Mouse (Mus musculus): ENCODE results near the gene Il34. TPM values are rescaled to one million over a fixed set of nuclear protein-coding genes. Genes with fewer than 3 reads are reported as not detected.
A peak's percentile ranks its signal among the peaks of the same experiment; 100 is the strongest.
"Not testable (repeated sequence)": the region's sequence is repeated elsewhere in the genome, so short reads cannot be mapped to it uniquely, and the experiment has no call there.

The Il34 gene
- total RNA-seq, 1 experiment from 2014 or later: not detected

GRCm38 (mm10) chr8:110786501-110786900 lies 19.2 kb downstream of the Il34 start:
- ATAC-seq (replicated peaks; ENCODE audit: low read depth, poor library complexity, severe bottlenecking): not testable (repeated sequence)

- ATAC-seq (replicated peaks; ENCODE audit: low read depth, poor library complexity, severe bottlenecking): no peak
Measured at GRCm38 (mm10) chr8:110785366-110785765, 20.4 kb downstream of the Il34 start.

GRCm38 (mm10) chr8:110779924-110780718 lies 25.6 kb downstream of the Il34 start:
- ATAC-seq (replicated peaks; ENCODE audit: low read depth, poor library complexity, severe bottlenecking): no peak

GRCm38 (mm10) chr8:110776335-110776734 lies 29.4 kb downstream of the Il34 start:
- ATAC-seq (replicated peaks; ENCODE audit: low read depth, poor library complexity, severe bottlenecking): no peak

- ATAC-seq (replicated peaks; ENCODE audit: low read depth, poor library complexity, severe bottlenecking): no peak
Measured at GRCm38 (mm10) chr8:110775721-110776120, 30.0 kb downstream of the Il34 start.

- ATAC-seq (replicated peaks; ENCODE audit: low read depth, poor library complexity, severe bottlenecking): no peak
Measured at GRCm38 (mm10) chr8:110775316-110775715, 30.4 kb downstream of the Il34 start.

GRCm38 (mm10) chr8:110774725-110775124 lies 31.0 kb downstream of the Il34 start:
- no peak for ATAC-seq (replicated peaks; ENCODE audit: low read depth, poor library complexity, severe bottlenecking)

GRCm38 (mm10) chr8:110774047-110774446 lies 31.7 kb downstream of the Il34 start:
- no peak for ATAC-seq (replicated peaks; ENCODE audit: low read depth, poor library complexity, severe bottlenecking)

GRCm38 (mm10) chr8:110772452-110772851 lies 33.3 kb downstream of the Il34 start:
- ATAC-seq (replicated peaks; ENCODE audit: low read depth, poor library complexity, severe bottlenecking): no peak

- ATAC-seq (replicated peaks; ENCODE audit: low read depth, poor library complexity, severe bottlenecking): no peak
Measured at GRCm38 (mm10) chr8:110767261-110767660, 38.5 kb downstream of the Il34 start.

- no peak for ATAC-seq (replicated peaks; ENCODE audit: low read depth, poor library complexity, severe bottlenecking)
Measured at GRCm38 (mm10) chr8:110764671-110765070, 41.1 kb downstream of the Il34 start.

- no peak for ATAC-seq (replicated peaks; ENCODE audit: low read depth, poor library complexity, severe bottlenecking)
Measured at GRCm38 (mm10) chr8:110761988-110762387, 43.7 kb downstream of the Il34 start.

GRCm38 (mm10) chr8:110761185-110761584 lies 44.5 kb downstream of the Il34 start:
- ATAC-seq (replicated peaks; ENCODE audit: low read depth, poor library complexity, severe bottlenecking): no peak

GRCm38 (mm10) chr8:110760280-110760940 lies 45.3 kb downstream of the Il34 start:
- ATAC-seq (replicated peaks; ENCODE audit: low read depth, poor library complexity, severe bottlenecking): no peak

GRCm38 (mm10) chr8:110756196-110756595 lies 49.5 kb downstream of the Il34 start:
- no peak for ATAC-seq (replicated peaks; ENCODE audit: low read depth, poor library complexity, severe bottlenecking)

GRCm38 (mm10) chr8:110755511-110756170 lies 50.1 kb downstream of the Il34 start:
- ATAC-seq (replicated peaks; ENCODE audit: low read depth, poor library complexity, severe bottlenecking): no peak

GRCm38 (mm10) chr8:110754713-110755112 lies 51.0 kb downstream of the Il34 start:
- ATAC-seq (replicated peaks; ENCODE audit: low read depth, poor library complexity, severe bottlenecking): no peak

GRCm38 (mm10) chr8:110751490-110751889 lies 54.2 kb downstream of the Il34 start:
- ATAC-seq (replicated peaks; ENCODE audit: low read depth, poor library complexity, severe bottlenecking): no peak

- ATAC-seq (replicated peaks; ENCODE audit: low read depth, poor library complexity, severe bottlenecking): no peak
Measured at GRCm38 (mm10) chr8:110750269-110750668, 55.5 kb downstream of the Il34 start.

- ATAC-seq (replicated peaks; ENCODE audit: low read depth, poor library complexity, severe bottlenecking): peak; percentile 65
Measured at GRCm38 (mm10) chr8:110749500-110750170, 56.1 kb downstream of the Il34 start.
